Mouse (Mus musculus): Measurements from ENCODE around the gene Zfp143. TPM values are rescaled to one million over a fixed set of nuclear protein-coding genes. Genes with fewer than 3 reads are reported as not detected.
"Not testable (repeated sequence)": the region's sequence is repeated elsewhere in the genome, so short reads cannot be mapped to it uniquely, and the experiment has no call there.

Gene Zfp143
- total RNA-seq, 1 experiment from 2014 or later, result 10.9 TPM

DNA sequence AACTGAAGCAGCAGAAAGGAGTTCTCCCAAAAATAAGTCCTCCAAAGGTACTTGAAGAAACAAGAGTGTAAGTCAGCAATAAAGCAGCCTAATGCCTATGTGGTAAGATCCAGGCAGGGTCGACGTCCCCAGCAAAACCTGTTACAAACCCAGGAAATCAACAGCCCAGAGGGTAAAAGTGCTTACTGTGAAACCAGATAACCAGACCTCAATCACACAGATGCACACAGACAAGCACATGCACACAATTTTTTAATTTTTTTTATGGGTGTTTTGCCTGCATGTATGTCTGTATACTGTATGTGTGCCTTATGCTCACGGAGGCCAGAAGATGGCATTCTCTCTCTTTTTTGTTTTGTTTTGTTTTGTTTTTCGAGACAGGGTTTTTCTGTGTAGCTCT lies 35.3 kb downstream of the Zfp143 start:
- DNase-seq, result no peak

DNA sequence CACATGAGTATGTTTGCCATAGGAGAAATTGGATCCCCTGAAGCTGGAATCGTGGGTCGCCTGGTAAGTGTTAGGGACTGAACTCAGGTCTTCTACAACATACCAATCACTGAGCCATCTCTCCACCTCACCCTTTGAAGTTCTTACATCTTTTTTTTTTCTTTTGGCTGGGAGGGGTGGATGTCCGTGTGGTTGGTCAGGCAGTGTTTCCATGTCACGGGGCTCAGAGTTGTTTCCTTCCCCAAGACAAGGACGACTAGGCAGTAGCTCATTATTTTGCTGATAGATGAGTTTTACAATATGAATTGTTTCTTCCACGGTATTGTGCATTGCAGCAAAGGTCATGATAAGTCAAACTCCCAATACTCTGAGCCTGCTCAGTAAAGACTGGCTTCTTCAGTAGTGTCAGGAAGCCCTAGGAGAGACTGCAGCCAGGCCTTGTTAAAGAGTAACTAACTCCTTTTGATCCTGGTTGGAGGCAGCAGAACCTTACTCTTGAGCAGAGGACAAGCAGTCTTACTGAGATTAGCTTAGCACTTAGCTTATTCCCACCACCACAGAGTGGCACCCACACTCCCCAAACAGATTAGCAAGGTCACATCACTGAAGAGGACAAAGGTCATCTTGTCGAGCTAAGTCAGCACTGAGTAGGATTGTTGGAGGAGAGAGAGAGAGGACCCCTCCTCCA lies 36.2 kb downstream of the Zfp143 start:
- no peak for DNase-seq

DNA sequence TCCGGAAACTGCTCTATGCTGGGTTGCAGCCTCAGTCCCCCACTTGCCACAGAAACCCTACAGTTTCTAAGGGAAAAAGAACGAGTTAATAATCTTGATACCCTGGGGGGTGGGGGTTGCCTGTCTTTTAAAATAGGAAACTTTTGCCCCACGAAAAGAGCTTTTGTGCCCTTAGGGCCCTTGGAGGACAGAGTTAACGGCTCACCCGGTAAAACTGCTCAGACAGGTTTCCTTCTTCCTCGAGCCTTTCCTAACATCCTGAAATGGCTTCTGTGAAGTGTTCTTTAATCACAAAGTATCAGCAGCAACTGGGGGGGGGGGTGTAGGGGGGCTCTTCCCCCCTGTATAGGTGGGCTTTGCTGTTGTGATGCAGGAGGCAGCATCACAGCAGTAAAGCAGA lies 39.8 kb downstream of the Zfp143 start:
- no peak for DNase-seq

- no peak for DNase-seq
These were observed 40.2 kb downstream of the Zfp143 start for GRCm38 (mm10) chr7:110101266-110101665.

GRCm38 (mm10) chr7:110105041-110105440 lies 44.0 kb downstream of the Zfp143 start:
- DNase-seq, result no peak

DNA sequence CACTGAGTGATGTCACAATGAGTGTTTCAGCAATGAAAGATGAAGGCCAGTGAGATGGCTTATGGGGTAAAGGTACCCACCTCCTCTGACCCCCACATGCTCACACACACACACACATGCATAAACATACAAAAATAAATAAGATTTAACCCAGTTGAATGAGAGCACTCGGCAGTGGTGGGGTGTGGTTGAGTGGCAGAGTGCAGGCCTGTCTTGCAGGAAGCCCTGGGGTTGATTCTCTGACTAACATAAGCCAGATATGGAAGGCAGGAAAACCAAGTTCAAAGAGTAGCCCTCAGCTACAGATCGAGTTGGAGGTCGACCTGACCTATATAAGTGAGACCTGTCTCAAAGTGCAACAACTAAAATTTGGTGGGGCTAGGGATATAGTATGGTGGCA lies 45.6 kb downstream of the Zfp143 start:
- DNase-seq, result no peak

- not testable (repeated sequence) for DNase-seq
These were observed 47.5 kb downstream of the Zfp143 start for GRCm38 (mm10) chr7:110108524-110108923.

DNA sequence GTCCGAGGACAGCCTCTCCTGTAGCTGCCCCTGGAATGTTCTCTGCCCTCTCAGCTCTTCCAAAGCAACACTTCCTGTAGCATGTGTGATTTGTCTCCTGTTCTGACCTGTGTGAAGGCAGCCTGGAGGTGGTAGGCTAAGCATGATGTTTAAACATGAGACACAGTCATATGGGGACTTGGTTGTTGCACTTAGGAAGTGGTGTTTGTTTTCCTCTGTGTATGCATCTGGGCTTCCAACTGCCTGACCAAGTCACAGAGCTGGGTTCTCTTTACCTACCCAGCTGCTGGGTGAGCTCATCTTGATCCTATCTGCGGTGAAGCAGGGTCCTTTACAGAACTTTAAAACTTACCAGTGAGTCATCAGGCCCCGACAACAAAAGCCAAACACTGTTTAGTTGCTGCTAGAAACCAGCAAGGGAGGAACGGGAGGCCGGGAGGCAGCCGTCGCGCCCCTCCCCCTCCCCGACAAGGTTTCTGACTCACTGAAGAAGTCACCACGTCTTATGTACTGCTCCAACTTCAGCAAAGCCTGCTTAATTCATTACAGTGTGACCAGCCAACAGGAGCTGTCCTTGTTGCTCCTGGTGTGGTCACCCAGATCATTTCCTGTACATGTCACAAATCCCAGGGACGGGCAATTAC lies 48.1 kb downstream of the Zfp143 start:
- peak; percentile 95 for DNase-seq

GRCm38 (mm10) chr7:110110061-110110656 lies 49.1 kb downstream of the Zfp143 start:
- peak; percentile 17 for DNase-seq

- no peak for DNase-seq
These were observed 53.7 kb downstream of the Zfp143 start for GRCm38 (mm10) chr7:110114699-110115098.

DNA sequence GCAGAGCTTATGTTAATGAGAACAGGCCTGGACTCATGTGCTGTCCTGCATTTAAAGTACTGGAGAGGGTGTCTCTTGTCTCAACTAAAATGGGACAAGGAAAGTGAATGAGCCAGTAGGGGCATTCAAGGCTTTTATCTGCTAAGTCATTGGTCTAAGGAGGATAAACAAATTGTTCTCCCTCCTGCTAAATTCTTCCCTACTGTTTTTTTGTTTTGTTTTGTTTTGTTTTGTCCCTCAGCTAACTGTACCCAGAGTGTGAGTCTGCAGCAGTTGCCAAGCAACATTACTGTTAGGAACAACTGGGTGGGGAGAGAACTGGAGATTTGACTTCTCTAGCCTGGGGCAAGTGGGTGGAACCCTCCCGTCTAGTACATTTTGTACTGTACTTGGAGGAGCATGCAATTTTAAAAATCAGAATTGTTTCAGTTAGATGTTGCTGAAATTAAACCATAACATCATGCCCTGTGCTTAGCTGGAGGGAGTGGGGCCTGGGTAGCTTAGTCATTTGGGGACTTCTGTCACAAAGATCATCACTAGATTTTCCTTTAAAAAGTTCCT lies 55.8 kb downstream of the Zfp143 start:
- DNase-seq, result peak; percentile 40

GRCm38 (mm10) chr7:110118448-110118847 lies 57.4 kb downstream of the Zfp143 start:
- no peak for DNase-seq

DNA sequence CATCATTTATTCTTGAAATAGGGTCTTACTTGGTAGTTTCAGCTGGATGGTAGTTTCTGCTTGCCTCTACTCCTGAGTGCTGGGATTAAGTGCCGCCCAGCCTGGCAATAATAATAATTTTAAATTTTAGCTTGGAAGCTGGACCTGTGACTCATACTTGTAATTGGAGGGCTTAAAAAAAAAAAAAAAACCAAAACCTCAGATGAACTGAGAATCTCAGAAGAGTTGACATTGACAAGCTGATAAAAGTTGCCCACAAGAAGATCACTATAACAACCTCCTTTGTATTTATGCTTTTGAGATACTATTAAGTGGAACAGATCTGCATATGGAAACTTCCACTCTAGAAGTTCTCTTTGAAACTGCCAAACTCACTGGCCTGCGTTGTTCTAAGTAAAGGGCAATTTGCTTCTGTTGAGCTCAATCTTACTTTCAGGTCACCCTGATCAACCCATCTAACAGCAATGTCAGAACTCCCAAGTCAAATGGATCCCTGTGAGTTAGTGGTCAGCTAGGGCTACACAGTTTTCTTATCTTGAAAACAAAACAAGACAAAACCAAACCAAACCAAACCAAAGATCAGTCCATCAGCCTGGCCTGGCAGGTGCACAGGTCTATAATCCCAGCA lies 59.3 kb downstream of the Zfp143 start:
- DNase-seq, result no peak

- DNase-seq, result no peak
These were observed 60.1 kb downstream of the Zfp143 start for GRCm38 (mm10) chr7:110121162-110121515.

- peak; percentile 99 for DNase-seq
These were observed 60.7 kb downstream of the Zfp143 start, which contains the start of gene Wee1 for GRCm38 (mm10) chr7:110121516-110122288. Wee1 (plus strand) TSS chr7:110122046.

DNA sequence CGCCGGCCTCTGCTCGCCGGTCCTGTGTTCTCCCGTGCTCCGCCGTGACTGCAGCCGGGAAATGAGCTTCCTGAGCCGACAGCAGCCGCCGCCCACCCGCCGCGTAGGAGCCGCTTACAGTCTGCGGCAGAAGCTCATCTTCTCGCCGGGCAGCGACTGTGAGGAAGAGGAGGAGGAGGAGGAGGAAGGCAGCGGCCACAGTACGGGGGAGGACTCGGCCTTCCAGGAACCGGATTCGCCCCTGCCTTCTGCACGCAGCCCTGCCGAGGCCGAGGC lies 61.2 kb downstream of the Zfp143 start:
- DNase-seq, result no peak

DNA sequence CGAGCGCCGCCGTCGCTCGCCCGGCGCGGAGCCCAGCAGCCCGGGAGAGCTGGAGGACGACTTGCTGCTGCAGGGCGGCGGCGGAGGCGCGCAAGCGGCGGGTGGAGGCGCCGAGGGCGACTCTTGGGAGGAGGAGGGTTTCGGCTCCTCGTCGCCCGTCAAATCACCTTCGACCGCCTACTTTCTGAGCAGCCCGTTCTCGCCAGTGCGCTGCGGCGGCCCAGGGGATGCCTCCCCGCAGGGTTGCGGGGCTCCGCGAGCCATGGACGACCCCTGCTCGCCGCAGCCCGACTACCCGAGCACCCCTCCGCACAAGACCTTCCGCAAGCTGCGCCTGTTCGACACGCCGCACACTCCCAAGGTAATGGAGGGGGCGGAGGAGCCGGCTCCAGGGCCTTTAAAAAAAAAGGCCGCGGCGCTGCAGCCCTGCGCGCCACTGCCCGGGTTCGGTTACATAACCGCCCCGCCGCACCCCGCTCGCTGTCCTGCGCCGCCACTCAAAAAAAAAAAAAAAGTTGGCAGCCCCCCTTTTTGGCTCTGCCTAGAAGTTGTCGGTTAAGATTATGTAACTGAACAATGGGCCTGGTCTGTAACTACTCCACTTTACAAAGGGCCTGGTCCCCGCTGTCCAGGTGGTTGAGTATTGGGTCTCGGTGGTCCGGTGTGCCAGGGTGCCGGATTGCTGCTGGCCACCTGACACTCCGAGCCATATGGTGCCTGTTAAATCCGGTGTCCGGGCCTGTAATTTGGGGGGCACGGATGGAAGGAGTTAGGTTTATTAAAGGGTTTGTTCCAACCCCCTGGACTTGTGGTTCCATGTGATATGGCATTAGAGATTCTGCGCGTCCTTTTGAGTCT lies 61.8 kb downstream of the Zfp143 start:
- DNase-seq, result peak; percentile 82

GRCm38 (mm10) chr7:110123844-110124555 lies 63.0 kb downstream of the Zfp143 start:
- peak; percentile 29 for DNase-seq

- DNase-seq, result no peak
These were observed 67.5 kb downstream of the Zfp143 start for GRCm38 (mm10) chr7:110128566-110128965.

GRCm38 (mm10) chr7:110132272-110132671 lies 71.3 kb downstream of the Zfp143 start:
- not testable (repeated sequence) for DNase-seq

DNA sequence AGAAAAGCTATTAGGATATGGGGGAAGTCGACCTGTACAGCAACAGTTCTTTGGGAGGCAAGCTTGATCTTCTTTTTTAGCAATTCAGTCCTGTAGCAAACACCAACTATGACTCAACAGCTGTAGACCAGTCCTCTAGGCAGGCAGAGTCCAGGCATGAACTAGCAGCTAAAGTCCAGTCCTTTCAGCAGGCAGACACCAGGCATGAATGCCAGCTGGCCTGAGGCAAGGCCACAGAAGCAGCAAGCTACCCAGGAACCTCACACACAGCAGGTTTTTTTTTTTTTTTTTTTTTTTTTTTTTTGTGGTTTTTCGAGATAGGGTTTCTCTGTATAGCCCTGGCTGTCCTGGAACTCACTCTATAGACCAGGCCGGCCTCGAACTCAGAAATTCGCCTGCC lies 73.0 kb downstream of the Zfp143 start:
- peak; percentile 32 for DNase-seq

Data from adrenal gland, postnatal 14 days (tissue).